Mouse (Mus musculus) embryonic facial prominence, embryonic 15.5 days (tissue): ENCODE data around the gene Olfr1504. TPM values are rescaled to one million over a fixed set of nuclear protein-coding genes. Genes with fewer than 3 reads are reported as not detected.
"Not testable (repeated sequence)": the region's sequence is repeated elsewhere in the genome, so short reads cannot be mapped to it uniquely, and the experiment has no call there.

Experiments used
- ATAC-seq: fragments of 200-750 bp; cut with Nextera tagmentation; 2 replicates; pipeline ENCODE4 v1.8.0; 2017; ENCODE audit warnings: low read depth, moderate TSS enrichment; ENCODE audit not compliant: insufficient number of reproducible peaks, low FRiP score, low TSS enrichment
- H3K27ac ChIP-seq: fragments of 300-500 bp; sonication (generic); replicated peaks from 2 replicates; pipeline ENCODE4 v1.5.1; 2015; ENCODE audit warnings: mild to moderate bottlenecking, inconsistent platforms
- H3K27me3 ChIP-seq: fragments of 300-500 bp; sonication (generic); 2 replicates; pipeline ENCODE4 v1.6.1; 2015; ENCODE audit warnings: inconsistent platforms
- H3K36me3 ChIP-seq: fragments of 300-500 bp; sonication (generic); 2 replicates; pipeline ENCODE4 v1.6.1; 2015; ENCODE audit warnings: mild to moderate bottlenecking, inconsistent platforms
- H3K4me1 ChIP-seq: fragments of 300-500 bp; sonication (generic); 2 replicates; pipeline ENCODE4 v1.6.1; 2015; ENCODE audit warnings: inconsistent platforms
- H3K4me2 ChIP-seq: fragments of 300-500 bp; sonication (generic); replicated peaks from 2 replicates; pipeline ENCODE4 v1.6.1; 2015; ENCODE audit warnings: mild to moderate bottlenecking, inconsistent platforms
- H3K4me3 ChIP-seq: fragments of 300-500 bp; sonication (generic); replicated peaks from 2 replicates; pipeline ENCODE4 v1.5.1; 2015; ENCODE audit warnings: mild to moderate bottlenecking, inconsistent platforms
- H3K9ac ChIP-seq: fragments of 300-500 bp; sonication (generic); 2 replicates; pipeline ENCODE4 v1.6.1; 2015; ENCODE audit warnings: inconsistent platforms
- H3K9me3 ChIP-seq: fragments of 300-500 bp; sonication (generic); replicated peaks from 2 replicates; pipeline ENCODE4 v1.6.1; 2016; ENCODE audit warnings: inconsistent platforms
- WGBS: fragments of 180-500 bp; shearing (Covaris S2); methylation state at CpG from one replicate; pipeline ENCODE4 v1.1.7; 2015; 5-methylcytosine and 5-hydroxymethylcytosine counted together
- polyA plus RNA-seq: library from polyadenylated mRNA; unstranded; fragments of >200 nt; fragmentation: Nextera tagmentation; extraction: Ambion mirVana; gene quantifications from 2 replicates; pipeline ENCODE4 v1.2.1, GENCODE M21; 2015

Gene Olfr1504
- not detected in 2 replicates for polyA plus RNA-seq

DNA sequence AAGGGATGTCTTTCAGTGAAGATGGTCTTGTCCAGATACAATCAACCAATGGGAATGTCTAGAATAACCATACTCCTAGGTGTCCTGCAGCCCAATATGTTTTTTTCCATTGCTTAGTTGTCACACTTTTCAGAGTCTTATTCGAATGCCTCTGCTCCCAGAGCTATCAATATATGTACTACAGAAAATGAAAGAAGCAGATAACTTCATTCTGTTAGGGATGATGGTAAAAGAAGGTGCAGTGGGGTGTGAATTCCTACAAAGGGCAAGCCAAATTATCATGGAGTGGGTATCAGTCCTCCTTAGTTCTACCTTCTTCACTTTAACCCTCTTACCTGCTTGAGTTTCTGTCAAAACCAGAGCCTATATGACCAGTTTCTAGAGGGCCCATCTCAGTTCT is at the start of gene Olfr1504:
Gene Olfr1504, minus strand, starts transcription at position 101 of the 400 bp plus-strand sequence.
- no peak for ATAC-seq
- WGBS: 57% methylated on average over 1 of the region's 1 CpGs
- Histone ChIP-seq H3K9ac (no peak within 1 kb of the TSS), H3K27ac (no peak within 1 kb of the TSS), H3K27me3 (no peaks in the 10 kb centered on the region), H3K4me2 (no peak within 1 kb of the TSS), H3K4me1 (no peaks in the 10 kb centered on the region), H3K36me3 (no peaks in the 10 kb centered on the region), H3K9me3 (no peaks in the 10 kb centered on the region), H3K4me3 (no peak within 1 kb of the TSS)

DNA sequence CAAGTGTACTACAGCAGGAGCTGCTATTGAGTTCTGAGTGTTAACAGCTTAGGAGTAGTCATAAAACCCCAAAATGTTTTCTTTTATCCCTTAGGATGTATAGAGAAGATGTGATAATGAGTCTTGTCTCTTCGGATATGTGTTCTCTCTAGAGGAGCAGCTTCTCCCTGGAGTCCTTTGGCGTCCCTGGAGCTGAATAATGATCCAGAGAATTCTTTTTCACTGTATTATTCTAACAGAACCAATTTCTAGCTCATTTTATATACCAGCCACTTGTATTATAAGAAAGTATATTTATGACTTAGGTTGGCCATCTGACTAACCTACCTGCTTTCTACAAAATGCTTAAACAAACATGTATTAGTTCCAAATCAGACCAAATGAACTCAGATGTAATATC is 15.5 kb upstream of the Olfr1504 start, which contains the start of gene Olfr1505:
Gene Olfr1505, plus strand, starts transcription at position 301 of the 400 bp plus-strand sequence.
- 75% methylated on average over 2 of the region's 2 CpGs for WGBS
- Histone ChIP-seq H3K27me3 (no peaks in the 10 kb centered on the region), H3K4me3 (no peak within 1 kb of the TSS), H3K4me1 (no peaks in the 10 kb centered on the region), H3K4me2 (no peak within 1 kb of the TSS), H3K27ac (no peak within 1 kb of the TSS), H3K9ac (no peak within 1 kb of the TSS), H3K9me3 (no peaks in the 10 kb centered on the region), H3K36me3 (no peaks in the 10 kb centered on the region)
- no peak for ATAC-seq

DNA sequence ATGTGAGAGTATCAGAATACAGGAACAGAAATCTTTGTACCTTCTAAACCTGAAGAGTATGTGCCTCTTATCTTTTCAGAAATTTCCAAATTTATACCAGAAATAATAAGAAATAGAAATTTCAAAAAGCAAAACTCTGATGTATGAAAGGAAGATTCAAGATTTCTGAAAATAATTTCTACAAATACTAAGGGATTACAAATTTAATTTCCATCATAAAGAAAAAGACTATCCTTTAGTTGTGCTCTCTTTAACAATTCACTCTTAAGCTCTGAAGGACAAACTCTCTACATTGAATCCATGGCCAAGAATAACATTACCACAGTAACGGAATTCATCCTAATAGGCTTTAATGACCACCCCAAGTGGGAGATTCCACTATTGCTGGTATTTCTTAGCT is 36.2 kb downstream of the Olfr1504 start, which contains the start of gene Olfr1502:
Gene Olfr1502, plus strand, starts transcription at position 301 of the 400 bp plus-strand sequence.
- Histone ChIP-seq H3K9ac (no peak within 1 kb of the TSS), H3K27ac (no peak within 1 kb of the TSS), H3K4me3 (no peak within 1 kb of the TSS), H3K4me2 (no peak within 1 kb of the TSS), H3K36me3 (no peaks in the 10 kb centered on the region), H3K9me3 (no peaks in the 10 kb centered on the region), H3K27me3 (no peaks in the 10 kb centered on the region), H3K4me1 (no peaks in the 10 kb centered on the region)
- 89% methylated on average over 1 of the region's 1 CpGs for WGBS
- no peak for ATAC-seq

DNA sequence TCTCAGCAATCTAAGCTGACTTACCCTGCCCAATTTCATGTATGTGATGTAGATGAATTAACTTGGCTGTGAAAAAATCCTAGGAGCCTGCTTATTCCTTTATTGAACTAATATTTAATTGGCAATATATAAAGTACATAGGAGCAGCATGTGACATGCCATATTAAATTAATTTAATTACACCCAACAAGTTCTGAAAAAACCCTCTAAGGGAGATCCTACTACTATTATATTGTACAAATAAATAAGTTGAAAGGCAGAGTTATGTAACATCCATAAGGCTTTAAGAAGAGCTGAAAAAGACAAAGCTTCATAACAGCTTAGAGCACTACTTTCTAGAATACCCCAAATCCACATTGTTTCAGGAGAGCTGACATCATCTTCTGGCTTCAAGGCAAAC is 47.1 kb downstream of the Olfr1504 start, which contains the start of gene Olfr1501:
Gene Olfr1501, minus strand, starts transcription at position 101 of the 400 bp plus-strand sequence.
- not testable (repeated sequence) for H3K4me2 ChIP-seq, H3K27ac ChIP-seq, H3K27me3 ChIP-seq, H3K9ac ChIP-seq, H3K4me1 ChIP-seq, ATAC-seq, H3K4me3 ChIP-seq, H3K9me3 ChIP-seq, H3K36me3 ChIP-seq

Other genes with a start within 250 kb of the Olfr1504 start
- not detected in 2 replicates for gene Olfr1490, start 246.8 kb downstream of the Olfr1504 start, polyA plus RNA-seq
- gene Olfr1491, start 200.7 kb downstream of the Olfr1504 start, polyA plus RNA-seq: not detected in 2 replicates
- gene Olfr1493-ps1, start 174.7 kb downstream of the Olfr1504 start, polyA plus RNA-seq: not detected in 2 replicates
- not detected in 2 replicates for gene Olfr1494, start 158.2 kb downstream of the Olfr1504 start, polyA plus RNA-seq
- gene Olfr1495, start 133.3 kb downstream of the Olfr1504 start, polyA plus RNA-seq: 0.09 TPM in 1 of 2 replicates, not detected in the other
- not detected in 2 replicates for gene Olfr1496, start 120.0 kb downstream of the Olfr1504 start, polyA plus RNA-seq
- 0.24 TPM in 1 of 2 replicates, not detected in the other for gene Olfr1497, start 99.7 kb downstream of the Olfr1504 start, polyA plus RNA-seq
- gene Olfr1499, start 78.5 kb downstream of the Olfr1504 start, polyA plus RNA-seq: not detected in 2 replicates
- 0.16 and 0.23 TPM in 2 replicates for gene Olfr1500, start 67.4 kb downstream of the Olfr1504 start, polyA plus RNA-seq
- gene Olfr1501, start 47.2 kb downstream of the Olfr1504 start, polyA plus RNA-seq: 0.04 and 0.25 TPM in 2 replicates
- not detected in 2 replicates for gene Olfr1502, start 36.1 kb downstream of the Olfr1504 start, polyA plus RNA-seq
- not detected in 2 replicates for gene Olfr1505, start 15.6 kb upstream of the Olfr1504 start, polyA plus RNA-seq